Mouse (Mus musculus): ENCODE measurements around the gene Ralgps1. TPM values are rescaled to one million over a fixed set of nuclear protein-coding genes. Genes with fewer than 3 reads are reported as not detected.

Ralgps1 gene
- polyA plus RNA-seq (2014; fragmentation: Illumina TruSeq; extraction: RNeasy Lipid Tissue Mini Kit (QIAGEN cat#74804); ENCODE audit: low replicate concordance): 29.8 TPM

DNA sequence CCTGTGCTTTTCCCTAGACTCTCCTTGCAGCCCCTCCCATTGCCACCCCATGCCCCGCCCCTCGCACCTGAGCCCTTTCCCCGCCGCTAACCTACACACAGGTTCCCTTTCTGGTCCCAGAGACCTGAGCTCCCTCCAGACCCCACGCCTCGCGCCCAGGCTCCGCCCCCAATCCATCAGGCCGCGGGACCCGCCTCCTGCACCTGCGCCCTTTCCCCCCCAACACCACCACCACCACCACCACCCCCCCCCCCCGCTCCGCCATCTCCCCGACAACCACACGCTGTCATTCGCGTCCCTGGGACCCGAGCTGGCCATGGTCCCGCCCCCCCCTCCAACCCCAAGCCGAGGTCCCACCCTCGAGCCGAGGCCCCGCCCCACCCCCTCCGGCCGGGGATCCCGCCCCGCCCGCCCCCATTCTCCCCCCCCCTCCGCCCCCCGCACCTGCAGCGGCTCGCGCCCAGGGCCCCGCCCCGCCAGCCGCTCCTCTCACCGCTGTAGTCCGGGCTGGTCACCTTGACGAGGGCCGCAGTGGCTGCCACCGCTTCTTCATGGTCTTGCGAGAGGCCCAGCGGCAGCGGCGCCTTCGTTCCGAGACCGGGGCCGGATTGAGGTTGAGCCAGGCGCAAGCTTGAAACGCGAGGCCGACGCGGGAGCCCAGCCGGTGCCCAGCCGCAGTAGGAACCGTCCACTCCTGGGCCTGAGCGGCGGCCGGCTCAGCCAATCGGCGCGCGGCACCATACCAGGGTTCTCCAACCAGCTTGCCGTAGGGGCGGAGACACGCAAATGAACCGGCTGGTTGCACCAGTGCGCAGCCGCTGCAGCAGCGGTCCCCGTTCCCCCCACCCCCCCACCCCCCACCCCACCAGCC, at the start of gene Ralgps1:
Gene Ralgps1, minus strand, starts transcription at position 710 of the 871 bp plus-strand sequence.

DNA sequence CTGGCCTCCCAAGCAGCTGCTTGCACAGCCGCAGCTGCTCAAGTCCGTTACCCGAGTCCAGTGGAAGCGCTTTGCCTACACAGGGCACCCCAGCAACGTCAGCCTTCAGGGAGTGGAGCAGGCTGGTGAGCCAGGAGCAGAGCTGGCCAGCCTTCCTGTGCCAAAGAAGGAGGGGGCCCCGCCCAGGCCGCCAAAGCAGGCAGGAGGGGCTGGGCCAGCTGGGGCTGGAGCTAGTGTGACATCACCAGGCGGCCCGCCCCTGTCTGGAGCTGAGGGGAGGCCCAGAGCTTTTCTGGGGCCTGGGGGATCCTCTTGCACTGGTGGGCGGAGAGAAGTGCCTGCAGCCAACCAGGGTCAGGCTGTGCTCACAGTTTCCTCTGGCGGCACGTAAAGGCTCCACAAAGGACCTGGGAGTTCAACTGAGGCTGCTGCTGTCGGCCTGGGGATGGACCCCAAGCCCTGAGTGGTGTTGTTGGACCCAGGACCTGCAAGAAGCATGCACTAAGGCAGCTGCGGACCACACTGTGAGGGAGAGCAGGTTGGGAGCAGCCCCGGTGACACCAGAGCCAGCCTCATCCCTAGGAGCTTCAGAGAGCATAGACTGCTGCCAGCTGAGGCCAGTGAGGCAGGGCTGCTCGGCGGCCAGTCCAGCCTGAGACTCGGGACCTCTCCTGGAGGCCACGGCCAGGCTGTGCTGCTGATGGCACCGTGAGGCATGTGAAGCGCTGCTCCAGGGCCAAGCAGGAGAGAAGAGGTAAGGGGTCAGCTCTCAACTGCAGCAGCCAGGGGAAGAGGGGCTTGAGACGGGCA, 155.4 kb downstream of the Ralgps1 start, which contains the start of gene Angptl2:
Gene Angptl2, plus strand, starts transcription at position 370 of the 810 bp plus-strand sequence.

DNA sequence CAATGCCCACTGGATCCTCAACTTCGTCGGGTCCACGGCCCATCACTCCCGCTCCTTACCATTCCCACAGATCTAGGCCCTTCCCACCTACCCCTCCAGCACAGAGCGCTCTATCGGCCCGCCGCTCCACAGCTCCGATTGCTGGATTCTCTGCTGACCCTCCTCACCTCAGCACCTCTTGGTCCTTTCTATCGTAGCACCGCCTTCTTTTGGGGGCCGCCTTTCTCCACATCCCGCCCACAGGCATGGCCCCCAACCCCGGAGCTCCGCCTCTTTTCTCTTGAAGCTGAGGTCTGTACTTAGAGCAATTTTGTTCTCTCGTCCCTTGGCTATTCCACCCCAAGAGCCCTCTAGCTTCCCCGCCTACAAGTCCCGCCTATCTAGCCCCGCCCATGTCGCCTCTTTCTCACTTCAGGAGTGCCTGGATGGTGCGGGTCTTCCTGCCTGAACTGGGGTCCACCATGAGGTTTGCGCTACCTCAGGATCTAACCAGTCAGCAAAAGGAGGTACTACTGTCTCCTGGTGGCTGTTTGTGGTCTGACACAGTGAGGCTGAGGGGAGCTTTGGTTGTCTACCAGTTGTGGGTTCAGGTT, 239.7 kb downstream of the Ralgps1 start, which contains the start of gene Garnl3:
Gene Garnl3, minus strand, starts transcription at position 155 of the 593 bp plus-strand sequence.

Other genes with a start within 250 kb of the Ralgps1 start
- gene Garnl3, start 239.8 kb downstream of the Ralgps1 start, polyA plus RNA-seq (2014; fragmentation: Illumina TruSeq; extraction: RNeasy Lipid Tissue Mini Kit (QIAGEN cat#74804); ENCODE audit: low replicate concordance): 1.0 TPM
- 3.6 TPM for gene Angptl2, start 155.4 kb downstream of the Ralgps1 start, polyA plus RNA-seq (2014; fragmentation: Illumina TruSeq; extraction: RNeasy Lipid Tissue Mini Kit (QIAGEN cat#74804); ENCODE audit: low replicate concordance)
- 4.3 TPM for gene Zbtb34, start 59.8 kb upstream of the Ralgps1 start, polyA plus RNA-seq (2014; fragmentation: Illumina TruSeq; extraction: RNeasy Lipid Tissue Mini Kit (QIAGEN cat#74804); ENCODE audit: low replicate concordance)
- 22.3 TPM for gene Zbtb43, start 97.1 kb upstream of the Ralgps1 start, polyA plus RNA-seq (2014; fragmentation: Illumina TruSeq; extraction: RNeasy Lipid Tissue Mini Kit (QIAGEN cat#74804); ENCODE audit: low replicate concordance)